Mouse (Mus musculus): ENCODE measurements around the gene Mea1. TPM values are rescaled to one million over a fixed set of nuclear protein-coding genes. Genes with fewer than 3 reads are reported as not detected.

Gene Mea1
- polyA plus RNA-seq, 1 experiment from 2014 or later = 77.4 TPM

- peak overlapping the region; percentile 80 for H3K27ac ChIP-seq
- peak overlapping the region; percentile 97 for H3K4me2 ChIP-seq
- H3K4me1 ChIP-seq = peaks cover 28% of the 10 kb centered on the region
- no peaks in the 10 kb centered on the region for H3K27me3 ChIP-seq (replicated peaks)
- ATAC-seq = peak; percentile 56
- peak overlapping the region; percentile 100 for H3K4me3 ChIP-seq
- H3K9ac ChIP-seq = peak overlapping the region; percentile 98
- H3K9me3 ChIP-seq (replicated peaks) = no peaks in the 10 kb centered on the region
- WGBS (ENCODE audit: insufficient replicate concordance) = under 1% methylated on average over 63 of the region's 76 CpGs
- peaks cover 37% of the 10 kb centered on the region for H3K36me3 ChIP-seq
These were observed 33.1 kb downstream of the Mea1 start for GRCm38 (mm10) chr17:46711612-46712271.

GRCm38 (mm10) chr17:46712442-46712841, 33.8 kb downstream of the Mea1 start:
- H3K27ac ChIP-seq = peak overlapping the region; percentile 80
- ATAC-seq = no peak
- peak overlapping the region; percentile 97 for H3K4me2 ChIP-seq
- WGBS (ENCODE audit: insufficient replicate concordance) = 17% methylated on average over 7 of the region's 7 CpGs
- peak overlapping the region; percentile 98 for H3K9ac ChIP-seq
- no peaks in the 10 kb centered on the region for H3K27me3 ChIP-seq (replicated peaks)
- peaks cover 44% of the 10 kb centered on the region for H3K36me3 ChIP-seq
- peak overlapping the region; percentile 100 for H3K4me3 ChIP-seq
- no peaks in the 10 kb centered on the region for H3K9me3 ChIP-seq (replicated peaks)
- peaks cover 28% of the 10 kb centered on the region for H3K4me1 ChIP-seq

GRCm38 (mm10) chr17:46713849-46714248, 35.3 kb downstream of the Mea1 start:
- no peak for ATAC-seq
- Histone ChIP-seq H3K9me3 (replicated peaks) (no peaks in the 10 kb centered on the region), H3K27ac (no peak overlapping the region), H3K4me1 (peaks cover 28% of the 10 kb centered on the region), H3K27me3 (replicated peaks) (no peaks in the 10 kb centered on the region), H3K9ac (no peak overlapping the region), H3K36me3 (peaks cover 46% of the 10 kb centered on the region), H3K4me2 (no peak overlapping the region; the same call in 1 of the 2 replicates), H3K4me3 (no peak overlapping the region)
- WGBS (ENCODE audit: insufficient replicate concordance) = 85% methylated on average over 9 of the region's 9 CpGs

GRCm38 (mm10) chr17:46714756-46715481, 36.3 kb downstream of the Mea1 start:
- WGBS (ENCODE audit: insufficient replicate concordance) = 82% methylated on average over 11 of the region's 11 CpGs
- no peak overlapping the region for H3K4me2 ChIP-seq
- no peak overlapping the region for H3K4me3 ChIP-seq
- no peak for ATAC-seq
- peaks cover 28% of the 10 kb centered on the region for H3K4me1 ChIP-seq
- H3K27ac ChIP-seq = no peak overlapping the region
- no peaks in the 10 kb centered on the region for H3K9me3 ChIP-seq (replicated peaks)
- H3K27me3 ChIP-seq (replicated peaks) = no peaks in the 10 kb centered on the region
- no peak overlapping the region for H3K9ac ChIP-seq
- peaks cover 46% of the 10 kb centered on the region for H3K36me3 ChIP-seq

GRCm38 (mm10) chr17:46721077-46721476, 42.5 kb downstream of the Mea1 start:
- H3K9me3 ChIP-seq (replicated peaks) = no peaks in the 10 kb centered on the region
- peaks cover 13% of the 10 kb centered on the region for H3K4me1 ChIP-seq
- no peak overlapping the region for H3K4me2 ChIP-seq
- H3K36me3 ChIP-seq = peaks cover 68% of the 10 kb centered on the region
- no peak overlapping the region for H3K9ac ChIP-seq
- no peak overlapping the region for H3K4me3 ChIP-seq
- no peaks in the 10 kb centered on the region for H3K27me3 ChIP-seq (replicated peaks)
- no peak overlapping the region for H3K27ac ChIP-seq
- ATAC-seq = no peak
- WGBS (ENCODE audit: insufficient replicate concordance) = 79% methylated on average over 7 of the region's 7 CpGs

GRCm38 (mm10) chr17:46724477-46725084, 46.0 kb downstream of the Mea1 start:
- Histone ChIP-seq H3K9me3 (replicated peaks) (no peaks in the 10 kb centered on the region), H3K36me3 (peaks cover 58% of the 10 kb centered on the region), H3K4me3 (no peak overlapping the region), H3K9ac (no peak overlapping the region), H3K27ac (no peak overlapping the region), H3K4me2 (no peak overlapping the region), H3K4me1 (peaks cover 20% of the 10 kb centered on the region), H3K27me3 (replicated peaks) (peaks cover 18% of the 10 kb centered on the region)
- no peak for ATAC-seq
- WGBS (ENCODE audit: insufficient replicate concordance) = 79% methylated on average over 20 of the region's 20 CpGs

- Histone ChIP-seq H3K4me3 (no peak overlapping the region), H3K9me3 (replicated peaks) (no peaks in the 10 kb centered on the region), H3K36me3 (peaks cover 56% of the 10 kb centered on the region), H3K9ac (no peak overlapping the region), H3K4me2 (no peak overlapping the region), H3K27me3 (replicated peaks) (peaks cover 25% of the 10 kb centered on the region), H3K4me1 (peaks cover 20% of the 10 kb centered on the region), H3K27ac (no peak overlapping the region)
- ATAC-seq = no peak
- WGBS (ENCODE audit: insufficient replicate concordance) = 60% methylated on average over 9 of the region's 9 CpGs
These were observed 46.7 kb downstream of the Mea1 start for GRCm38 (mm10) chr17:46725273-46725672.

GRCm38 (mm10) chr17:46725731-46726645, 47.4 kb downstream of the Mea1 start:
- 0 out of 2 replicates have a peak, but pooled peaks have one; percentile 22 for ATAC-seq
- H3K27ac ChIP-seq = no peak overlapping the region
- H3K4me1 ChIP-seq = peaks cover 20% of the 10 kb centered on the region
- H3K27me3 ChIP-seq (replicated peaks) = peaks cover 26% of the 10 kb centered on the region
- peaks cover 51% of the 10 kb centered on the region for H3K36me3 ChIP-seq
- H3K9ac ChIP-seq = no peak overlapping the region
- 81% methylated on average over 26 of the region's 26 CpGs for WGBS (ENCODE audit: insufficient replicate concordance)
- H3K9me3 ChIP-seq (replicated peaks) = no peaks in the 10 kb centered on the region
- no peak overlapping the region for H3K4me3 ChIP-seq
- H3K4me2 ChIP-seq = no peak overlapping the region

GRCm38 (mm10) chr17:46727271-46727670, 48.7 kb downstream of the Mea1 start:
- H3K36me3 ChIP-seq = peaks cover 42% of the 10 kb centered on the region
- H3K27me3 ChIP-seq (replicated peaks) = peaks cover 26% of the 10 kb centered on the region
- WGBS (ENCODE audit: insufficient replicate concordance) = 84% methylated on average over 11 of the region's 11 CpGs
- no peaks in the 10 kb centered on the region for H3K9me3 ChIP-seq (replicated peaks)
- no peak overlapping the region for H3K9ac ChIP-seq
- ATAC-seq = no peak
- H3K4me1 ChIP-seq = peaks cover 20% of the 10 kb centered on the region
- H3K27ac ChIP-seq = no peak overlapping the region
- no peak overlapping the region for H3K4me3 ChIP-seq
- no peak overlapping the region for H3K4me2 ChIP-seq

GRCm38 (mm10) chr17:46728021-46728420, 49.4 kb downstream of the Mea1 start:
- WGBS (ENCODE audit: insufficient replicate concordance) = 32% methylated on average over 6 of the region's 6 CpGs

GRCm38 (mm10) chr17:46728496-46728895, 49.9 kb downstream of the Mea1 start:
- Histone ChIP-seq H3K4me1 (peaks cover 20% of the 10 kb centered on the region), H3K27me3 (replicated peaks) (peaks cover 26% of the 10 kb centered on the region), H3K36me3 (peaks cover 30% of the 10 kb centered on the region), H3K9ac (peak overlapping the region; percentile 27; the same call in 1 of the 2 replicates), H3K9me3 (replicated peaks) (no peaks in the 10 kb centered on the region), H3K4me2 (peak overlapping the region; percentile 46), H3K27ac (no peak overlapping the region), H3K4me3 (0 out of 2 replicates have a peak overlapping the region, but pooled peaks have one; percentile 24)
- no peak for ATAC-seq
- WGBS (ENCODE audit: insufficient replicate concordance) = 43% methylated on average over 11 of the region's 11 CpGs

More at GRCm38 (mm10) chr17:46728021-46728420, 49.4 kb downstream of the Mea1 start:
- H3K27me3 ChIP-seq (replicated peaks) = peaks cover 26% of the 10 kb centered on the region
- no peak for ATAC-seq
- no peak overlapping the region for H3K27ac ChIP-seq
- H3K4me1 ChIP-seq = peaks cover 20% of the 10 kb centered on the region
- no peaks in the 10 kb centered on the region for H3K9me3 ChIP-seq (replicated peaks)
- H3K4me3 ChIP-seq = no peak overlapping the region
- H3K36me3 ChIP-seq = peaks cover 35% of the 10 kb centered on the region
- H3K4me2 ChIP-seq = no peak overlapping the region
- H3K9ac ChIP-seq = no peak overlapping the region

All from liver, embryonic 12.5 days (tissue).